21 mouse cellular contexts compared by ENCODE assay signal in genomic region chr19:33053199-33053867, GRCm38 (mm10).
DNase-seq lines count a peak whose midpoint lies in the region; ATAC-seq lines count a peak whose summit lies in the region.
"Had no signal": no experiment of that assay in that cellular context is flagged by ENCODE, and none has a peak within 500 bp of the region (broad histone marks: within the 10 kb centered on the region; RNA-seq: fewer than 3 reads in every experiment).

No protein-coding gene starts in this region.

- no peak overlapping the region for H3K4me2 ChIP-seq in midbrain, embryonic 13.5 days (replicated peaks)
- H3K4me2 ChIP-seq: embryonic facial prominence, embryonic 12.5 days; forebrain, embryonic 12.5 days; heart, embryonic 13.5 days; hindbrain, embryonic 13.5 days had no signal

- no peaks in the 10 kb centered on the region for H3K9me3 ChIP-seq in forebrain, embryonic 10.5 days
- H3K9me3 ChIP-seq in midbrain, embryonic 13.5 days = no peaks in the 10 kb centered on the region
- H3K9me3 ChIP-seq: embryonic facial prominence, embryonic 12.5 days; forebrain, embryonic 12.5 days; G1E; heart, embryonic 13.5 days; hindbrain, embryonic 13.5 days had no signal

- no peak overlapping the region for H3K27ac ChIP-seq in forebrain, embryonic 10.5 days
- H3K27ac ChIP-seq in midbrain, embryonic 13.5 days = no peak overlapping the region
- H3K27ac ChIP-seq: embryonic facial prominence, embryonic 12.5 days; forebrain, embryonic 12.5 days; heart, embryonic 13.5 days; hindbrain, embryonic 13.5 days; hindbrain, postnatal 0 days had no signal

- H3K4me1 ChIP-seq in forebrain, embryonic 10.5 days = no peaks in the 10 kb centered on the region
- H3K4me1 ChIP-seq in midbrain, embryonic 13.5 days (replicated peaks) = peaks cover 8% of the 10 kb centered on the region; the same call in 1 of the 2 replicates
- H3K4me1 ChIP-seq: hindbrain, embryonic 13.5 days had no signal

- no peak overlapping the region for H3K4me3 ChIP-seq in forebrain, embryonic 10.5 days
- H3K4me3 ChIP-seq in midbrain, embryonic 13.5 days (replicated peaks) = no peak overlapping the region
- H3K4me3 ChIP-seq: embryonic facial prominence, embryonic 12.5 days; forebrain, embryonic 12.5 days; heart, embryonic 13.5 days; hindbrain, embryonic 13.5 days had no signal

- H3K36me3 ChIP-seq in splenic B cell, adult 2 months (ENCODE audit: control insufficient read depth, insufficient read depth, low read length, poor library complexity, severe bottlenecking) = no peaks in the 10 kb centered on the region
- no peaks in the 10 kb centered on the region for H3K36me3 ChIP-seq in forebrain, embryonic 10.5 days (replicated peaks)
- no peaks in the 10 kb centered on the region for H3K36me3 ChIP-seq in midbrain, embryonic 13.5 days
- H3K36me3 ChIP-seq: embryonic facial prominence, embryonic 12.5 days; forebrain, embryonic 12.5 days; G1E; heart, embryonic 13.5 days; hindbrain, embryonic 13.5 days had no signal

- no peak overlapping the region for H3K9ac ChIP-seq in midbrain, embryonic 13.5 days (replicated peaks)
- H3K9ac ChIP-seq: embryonic facial prominence, embryonic 12.5 days; forebrain, embryonic 12.5 days; heart, embryonic 13.5 days; hindbrain, embryonic 13.5 days had no signal

- no peaks in the 10 kb centered on the region for H3K27me3 ChIP-seq in splenic B cell, adult 2 months (ENCODE audit: control insufficient read depth, insufficient read depth, low read length, poor library complexity, severe bottlenecking)
- no peaks in the 10 kb centered on the region for H3K27me3 ChIP-seq in forebrain, embryonic 10.5 days (ENCODE audit: poor library complexity, severe bottlenecking)
- no peaks in the 10 kb centered on the region for H3K27me3 ChIP-seq in midbrain, embryonic 13.5 days
- H3K27me3 ChIP-seq: embryonic facial prominence, embryonic 12.5 days; forebrain, embryonic 12.5 days; heart, embryonic 13.5 days; hindbrain, embryonic 13.5 days had no signal

- WGBS in forebrain, embryonic 10.5 days = 82% methylated on average over 4 of the region's 4 CpGs
- WGBS in midbrain, embryonic 13.5 days = 70% methylated on average over 4 of the region's 4 CpGs

- peak; percentile 71 for ATAC-seq in CD4-positive, CD25-positive, alpha-beta regulatory T cell, adult 4 months
- peak; percentile 36 for ATAC-seq in activated CD4-positive, CD25-positive, alpha-beta regulatory T cell, adult 4 months
- no peak for ATAC-seq in midbrain, embryonic 13.5 days
- ATAC-seq: forebrain, embryonic 16.5 days; hindbrain, postnatal 0 days; intestine, embryonic 16.5 days had no signal

- peak; percentile 35 for DNase-seq in A20 (ENCODE audit: low read depth, low spot score)
- DNase-seq in splenic B cell, adult 2 months (ENCODE audit: low read depth, low spot score) = peak; percentile 59
- no peak for DNase-seq in forebrain, embryonic 10.5 days (ENCODE audit: extremely low spot score, low spot score)
- DNase-seq in cerebellum, adult 9-10 months = no peak
- DNase-seq: adrenal gland, adult 2 months; adrenal gland, postnatal 36 days; cerebellum, adult 8-10 months; cerebellum, postnatal 25 days; gastrocnemius, postnatal 25 days; kidney, adult 2 months had no signal

Comparison
In these comparisons a context has a peak if more than half of its experiments do, and no peak if none do; other contexts are left out.
1. DNase-seq: peak in A20 (single experiment) and splenic B cell, adult 2 months (single experiment); none in forebrain, embryonic 10.5 days (single experiment) and cerebellum, adult 9-10 months (single experiment).